Mouse (Mus musculus): ENCODE data around the gene Ckap5.
"Not testable (repeated sequence)": the region's sequence is repeated elsewhere in the genome, so short reads cannot be mapped to it uniquely, and the experiment has no call there.

GRCm38 (mm10) chr2:91623366-91623765, 96.8 kb downstream of the Ckap5 start:
- not testable (repeated sequence) for TF ChIP-seq EP300, CTCF (IDR thresholded peaks at IDR 0.05; ENCODE audit: low read depth)

Data from heart, postnatal 0 days (tissue).